Mouse (Mus musculus) ES-E14 (cell line): ENCODE measurements around the gene Ebf1.

Source experiments
- CHD2 ChIP-seq: IDR thresholded peaks from 2 replicates; pipeline ENCODE4 v1.6.1; 2014; ENCODE audit warnings: mild to moderate bottlenecking, low read depth, low read length, inconsistent platforms
- HCFC1 ChIP-seq: IDR thresholded peaks from 2 replicates; pipeline ENCODE4 v1.6.1; 2012; ENCODE audit warnings: low read length, inconsistent platforms, borderline replicate concordance; ENCODE audit not compliant: insufficient read depth
- MAFK ChIP-seq: IDR thresholded peaks from 2 replicates; pipeline ENCODE4 v1.6.1; 2014; ENCODE audit warnings: mild to moderate bottlenecking, low read depth, low read length, inconsistent platforms; ENCODE audit not compliant: insufficient read depth
- ZC3H11A ChIP-seq: IDR thresholded peaks from 2 replicates; pipeline ENCODE4 v1.6.1; 2012; ENCODE audit warnings: low read depth, mild to moderate bottlenecking, inconsistent platforms, low read length, borderline replicate concordance
- ZNF384 ChIP-seq: IDR thresholded peaks from 2 replicates; pipeline ENCODE4 v1.6.1; 2012; ENCODE audit warnings: low read depth, low read length, inconsistent platforms

GRCm38 (mm10) chr11:44574820-44575219, 42.3 kb upstream of the Ebf1 start:
- TF ChIP-seq HCFC1: no peak
- no peak for TF ChIP-seq CHD2
- no peak for TF ChIP-seq ZC3H11A
- TF ChIP-seq MAFK: no peak
- TF ChIP-seq ZNF384: no peak
